Mouse (Mus musculus): ENCODE results near the gene Crebbp.
"Not testable (repeated sequence)": the region's sequence is repeated elsewhere in the genome, so short reads cannot be mapped to it uniquely, and the experiment has no call there.

Crebbp gene

GRCm38 (mm10) chr16:4213799-4214551 lies at the start of gene Crebbp:
Gene Crebbp, minus strand, starts transcription at chr16:4213997.
- peak; percentile 90 to 97 for DNase-seq (ENCODE audit: low spot score in 2 of 2)

DNA sequence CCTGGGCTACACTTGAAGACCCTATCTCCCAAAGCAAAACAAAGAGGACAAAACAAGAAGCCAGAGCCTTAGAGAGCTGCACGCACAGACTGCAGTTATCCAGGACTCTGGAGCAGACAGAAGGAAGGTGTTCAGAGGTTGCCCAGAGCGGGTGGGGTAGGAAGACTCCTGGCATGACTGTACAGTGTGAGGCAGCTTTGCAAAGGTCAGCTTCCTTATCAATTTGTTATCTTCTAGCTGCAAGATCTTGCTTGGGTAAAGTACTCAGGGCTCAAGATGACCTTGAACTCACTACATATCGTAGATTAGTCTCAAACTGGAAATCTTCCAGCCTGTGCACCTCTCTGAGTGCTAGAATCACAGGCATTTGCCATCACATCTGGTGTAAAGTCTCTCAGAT lies 49.7 kb upstream of the Crebbp start:
- no peak for DNase-seq (ENCODE audit: low spot score in 2 of 2)

GRCm38 (mm10) chr16:4257546-4257945 lies 43.7 kb upstream of the Crebbp start:
- no peak for DNase-seq (ENCODE audit: low spot score in 2 of 2)

DNA sequence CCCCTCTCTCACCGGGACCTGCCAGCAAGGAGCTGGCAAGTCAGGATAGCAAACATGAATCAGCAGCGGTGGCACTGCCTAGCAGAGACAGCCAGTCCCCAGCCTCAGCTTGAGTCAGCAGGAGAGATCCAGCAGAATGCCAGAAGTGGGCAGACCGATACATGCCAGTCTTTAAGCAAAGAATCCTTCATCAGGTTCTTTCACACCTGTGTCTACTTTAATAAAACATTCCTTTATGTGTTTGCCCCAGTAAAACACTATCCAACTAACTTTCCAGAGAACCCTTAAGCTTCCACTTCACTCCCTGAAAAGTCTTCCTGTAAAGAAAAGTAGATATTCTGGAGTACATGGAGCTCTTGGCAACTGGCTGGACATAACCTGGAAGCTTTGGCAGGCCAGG lies 35.0 kb upstream of the Crebbp start:
- no peak for DNase-seq (ENCODE audit: low spot score in 2 of 2)

DNA sequence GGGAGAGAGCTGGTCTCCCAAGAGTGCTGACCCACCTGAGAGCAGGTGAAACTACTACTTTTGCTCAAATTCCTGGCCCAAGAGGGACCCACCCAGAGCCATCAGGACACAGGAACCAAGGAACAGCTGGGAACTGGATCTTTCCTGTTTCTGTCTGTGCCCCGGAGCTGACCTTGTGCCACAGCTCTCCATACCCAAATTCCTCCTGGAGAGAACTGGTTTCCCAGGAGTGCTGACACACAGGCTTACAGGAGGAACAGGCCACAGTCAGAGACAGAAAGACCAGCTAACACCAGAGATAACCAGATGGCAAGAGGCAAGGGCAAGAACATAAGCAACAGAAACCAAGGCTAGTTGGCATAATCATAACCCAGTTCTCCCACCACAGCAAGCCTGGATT lies 31.4 kb upstream of the Crebbp start:
- DNase-seq (ENCODE audit: low spot score in 2 of 2) = not testable (repeated sequence)

DNA sequence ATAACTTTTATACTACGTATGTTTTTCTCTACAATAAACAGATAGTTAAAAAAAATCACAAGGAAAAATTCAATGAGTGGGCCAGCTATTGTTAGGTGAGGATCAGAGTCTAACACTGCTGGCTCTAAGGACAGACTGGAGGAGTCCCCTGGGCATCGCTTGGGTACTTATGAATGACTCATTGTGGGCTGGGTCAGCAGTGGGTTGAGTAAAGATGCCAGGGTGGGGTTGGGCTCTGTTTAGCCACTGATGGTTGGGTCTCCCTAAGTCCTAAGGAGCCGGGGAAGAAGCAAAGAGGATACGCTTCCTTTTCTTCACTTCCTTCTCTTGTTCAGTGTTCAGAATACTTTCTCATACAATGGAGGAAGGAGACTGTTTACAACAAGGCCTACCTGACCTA lies 22.3 kb upstream of the Crebbp start:
- no peak for DNase-seq (ENCODE audit: low spot score in 2 of 2)

DNA sequence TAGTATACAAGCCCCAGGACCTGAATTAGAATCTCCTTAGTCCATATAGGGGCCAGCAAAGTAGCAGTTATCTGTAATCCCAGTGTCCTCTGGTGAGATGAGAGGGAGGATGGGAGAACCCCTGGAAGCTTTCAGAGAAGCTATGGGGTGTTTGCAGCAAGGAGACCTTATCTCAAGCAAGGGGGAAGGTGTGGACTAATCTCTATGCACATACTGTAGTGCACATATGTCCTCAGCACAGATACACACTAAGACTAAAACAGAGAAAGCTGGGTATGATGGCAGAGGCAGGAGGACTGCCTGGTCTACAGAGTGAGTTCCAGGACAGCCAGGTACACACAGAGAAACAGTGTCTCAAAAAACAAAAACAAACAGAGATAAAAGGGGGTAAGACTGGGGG lies 21.8 kb upstream of the Crebbp start:
- no peak for DNase-seq (ENCODE audit: low spot score in 2 of 2)

DNA sequence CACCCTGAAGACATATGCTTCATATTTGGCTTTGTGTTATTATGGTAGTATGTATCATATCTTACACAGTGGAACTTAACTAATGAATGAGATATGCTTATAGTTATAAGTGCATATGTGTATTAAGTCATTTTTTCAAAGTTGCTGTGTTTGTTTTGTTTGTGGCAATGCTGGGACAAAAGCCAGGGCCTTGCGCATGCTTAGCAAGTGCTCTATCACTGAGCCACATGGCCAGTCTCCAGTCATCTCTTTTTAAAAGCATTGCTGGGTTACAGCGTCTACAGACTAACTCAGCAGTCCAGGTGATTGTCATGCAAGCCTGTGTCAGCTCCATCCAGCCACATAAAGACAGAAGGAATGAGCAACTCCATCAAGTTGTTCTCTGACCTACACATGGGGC lies 12.0 kb upstream of the Crebbp start:
- DNase-seq (ENCODE audit: low spot score in 2 of 2) = no peak

DNA sequence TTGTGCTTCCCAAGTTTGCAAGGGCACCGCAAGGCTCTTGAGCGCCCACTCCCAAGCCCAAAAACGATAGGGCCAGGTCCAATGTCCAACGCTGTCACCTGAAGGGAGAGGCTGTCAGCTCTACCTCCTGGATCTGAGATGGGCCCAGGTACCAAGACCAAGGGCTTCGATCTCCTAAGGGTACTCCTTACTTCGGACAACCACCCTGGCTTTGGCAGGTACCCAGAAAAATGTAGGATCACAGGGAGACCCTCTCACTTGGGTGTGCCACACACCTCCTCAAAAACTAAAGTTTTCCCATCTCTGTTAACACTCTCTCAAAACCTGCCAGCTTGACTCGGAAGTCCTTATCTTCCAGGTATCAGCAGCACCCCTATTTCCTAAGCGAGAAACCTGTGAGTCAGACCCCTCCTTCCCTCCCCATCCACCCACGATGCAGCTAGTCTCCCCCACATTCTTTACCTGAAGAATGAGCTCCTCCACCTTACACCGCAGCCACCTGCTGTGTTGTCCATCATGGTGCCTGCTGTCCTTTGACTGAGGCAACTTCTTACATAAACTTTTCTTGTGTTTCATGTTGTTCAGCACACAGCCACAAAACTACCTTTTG lies 939 bp upstream of the Crebbp start:
- no peak for DNase-seq (ENCODE audit: low spot score in 2 of 2)

- DNase-seq (ENCODE audit: low spot score in 2 of 2) = peak; percentile 68 to 87
These were observed 616 bp downstream of the Crebbp start for GRCm38 (mm10) chr16:4212963-4213798.

- DNase-seq (ENCODE audit: low spot score in 2 of 2) = no peak
These were observed 1.4 kb downstream of the Crebbp start for GRCm38 (mm10) chr16:4212167-4212962.

- no peak for DNase-seq (ENCODE audit: low spot score in 2 of 2)
These were observed 3.5 kb downstream of the Crebbp start for GRCm38 (mm10) chr16:4210290-4210689.

- no peak for DNase-seq (ENCODE audit: low spot score in 2 of 2)
These were observed 10.2 kb downstream of the Crebbp start for GRCm38 (mm10) chr16:4203592-4203991.

DNA sequence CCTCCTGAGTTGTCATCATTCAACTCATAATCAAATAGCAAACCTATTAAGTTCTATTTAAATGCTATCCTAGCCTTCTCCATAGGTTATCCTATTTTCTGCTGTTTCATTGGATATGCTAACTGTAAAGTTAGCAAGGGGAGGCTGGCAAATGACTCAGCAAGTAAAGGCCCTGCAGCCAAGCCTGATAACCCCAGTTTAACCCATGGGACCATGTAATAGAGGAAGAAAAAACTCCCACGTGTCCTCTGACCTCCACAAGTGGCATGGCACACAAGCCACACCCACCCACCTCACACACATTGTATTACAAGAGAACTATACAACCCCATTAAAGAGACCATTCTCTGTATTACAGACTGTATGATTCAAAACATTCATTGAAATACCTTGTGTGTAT lies 13.8 kb downstream of the Crebbp start:
- DNase-seq (ENCODE audit: low spot score in 2 of 2) = no peak

DNA sequence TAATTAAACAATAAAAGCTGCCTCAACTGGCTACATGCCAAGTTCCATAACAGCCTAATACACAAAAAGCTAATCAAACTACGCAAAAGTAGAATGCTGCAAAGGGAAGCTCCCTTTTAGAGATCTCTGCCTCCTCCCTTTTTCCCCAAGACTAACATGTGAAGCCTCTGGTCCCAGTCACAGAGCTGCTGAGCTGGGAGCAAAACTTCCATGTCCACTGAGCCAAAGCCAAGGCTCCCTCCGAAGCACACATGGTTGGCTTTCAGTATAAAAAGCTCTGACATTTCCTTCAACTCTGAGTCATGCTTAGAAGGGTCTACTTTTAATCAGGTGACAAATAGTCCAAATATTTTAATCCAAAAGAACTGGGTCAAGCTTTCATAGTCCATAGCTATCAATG lies 14.2 kb downstream of the Crebbp start:
- DNase-seq (ENCODE audit: low spot score in 2 of 2) = no peak

DNA sequence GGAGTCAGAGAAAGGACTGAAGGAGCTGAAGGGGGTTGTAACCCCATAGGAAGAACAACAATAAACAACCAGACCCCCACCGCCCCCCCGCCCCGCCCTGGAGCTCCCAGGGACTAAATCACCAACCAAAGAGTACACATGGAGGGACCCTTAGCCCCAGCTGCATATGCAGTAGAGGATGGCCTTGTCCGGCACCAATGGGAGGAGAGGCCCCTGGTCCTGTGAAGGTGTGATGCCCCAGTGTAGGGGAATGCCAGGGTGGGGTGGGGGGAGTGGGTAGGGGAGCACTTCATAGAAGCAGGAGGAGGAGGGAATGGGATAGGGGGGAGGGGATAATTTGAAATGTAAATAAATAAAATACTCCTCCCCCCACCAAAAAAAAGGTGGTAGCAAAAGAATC lies 15.8 kb downstream of the Crebbp start:
- no peak for DNase-seq (ENCODE audit: low spot score in 2 of 2)

GRCm38 (mm10) chr16:4190166-4190565 lies 23.6 kb downstream of the Crebbp start:
- no peak for DNase-seq (ENCODE audit: low spot score in 2 of 2)

- no peak for DNase-seq (ENCODE audit: low spot score in 2 of 2)
These were observed 38.7 kb downstream of the Crebbp start for GRCm38 (mm10) chr16:4175134-4175533.

- peak; percentile 58 to 64 for DNase-seq (ENCODE audit: low spot score in 2 of 2)
These were observed 44.3 kb downstream of the Crebbp start for GRCm38 (mm10) chr16:4169530-4169929.

- DNase-seq (ENCODE audit: low spot score in 2 of 2) = no peak
These were observed 45.3 kb downstream of the Crebbp start for GRCm38 (mm10) chr16:4168476-4168875.

DNA sequence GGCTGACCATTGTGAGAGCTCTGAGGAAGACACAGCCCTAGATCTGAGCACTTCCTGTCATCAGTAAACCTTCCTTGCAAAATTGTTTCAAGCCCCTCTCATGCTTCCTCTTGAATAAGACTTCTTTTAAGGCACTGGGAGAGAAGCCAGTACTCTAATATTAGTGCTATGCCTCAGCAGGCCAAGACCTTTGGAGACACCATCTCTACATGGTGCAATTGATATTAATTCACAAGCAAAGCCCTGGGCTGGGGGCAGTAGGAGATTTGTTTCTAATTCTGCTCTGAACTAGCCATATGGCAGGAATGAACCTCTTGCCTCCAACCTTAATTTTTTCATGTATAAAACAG lies 52.9 kb downstream of the Crebbp start:
- DNase-seq (ENCODE audit: low spot score in 2 of 2) = no peak
